Comparison of ENCODE assay signal across 10 mouse cellular contexts in the genomic region with DNA sequence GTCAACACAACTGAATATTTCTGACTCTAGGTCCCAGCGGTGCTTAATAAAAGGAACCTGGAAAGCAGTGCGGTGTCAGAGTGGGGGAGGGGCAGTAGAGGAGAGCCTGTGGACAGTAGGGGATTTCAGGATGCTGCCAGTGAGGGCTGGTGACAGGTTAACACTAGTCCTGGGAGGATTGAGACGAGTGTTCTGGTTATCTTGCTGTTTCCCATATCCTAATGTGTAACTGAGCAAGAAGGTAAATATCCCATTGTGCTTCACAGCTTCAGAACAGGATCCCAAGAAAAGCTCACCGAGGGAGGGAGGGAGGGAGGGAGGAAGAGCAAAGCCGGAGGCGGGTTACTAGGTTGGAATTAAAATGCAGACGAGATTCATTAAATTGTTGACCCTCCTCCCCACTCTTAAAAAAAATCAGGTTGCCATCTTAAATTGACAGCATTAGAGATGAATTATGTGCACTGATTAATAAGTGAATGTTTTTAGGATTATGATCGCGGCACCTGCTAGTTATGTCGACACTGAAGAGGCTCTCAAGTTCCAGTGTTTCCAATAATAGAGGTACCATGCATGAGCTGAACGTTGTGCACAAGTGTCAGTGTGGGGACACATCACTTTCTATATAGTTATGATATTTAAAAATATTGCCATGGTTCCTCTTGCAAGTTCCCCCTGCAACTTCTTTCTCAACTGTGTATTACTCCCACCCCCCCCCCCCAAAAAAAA.
DNase-seq lines count a peak whose midpoint lies in the region; ATAC-seq and TF ChIP-seq lines count a peak whose summit lies in the region.
"Had no signal": no experiment of that assay in that cellular context is flagged by ENCODE, and none has a peak within 500 bp of the region (broad histone marks: within the 10 kb centered on the region; RNA-seq: fewer than 3 reads in every experiment).

No protein-coding gene starts in this region.

- no peak for TF ChIP-seq CTCF in midbrain, postnatal 0 days (IDR thresholded peaks at IDR 0.05)
- no peak for TF ChIP-seq CTCF in cerebellum, adult 2 months (IDR thresholded peaks at IDR 0.05; ENCODE audit: borderline replicate concordance, insufficient read depth, low read depth, low read length)

- 27% methylated on average over 11 of the region's 11 CpGs for WGBS in heart, embryonic 16.5 days
- WGBS in embryonic facial prominence, embryonic 10.5 days: 26% methylated on average over 11 of the region's 11 CpGs
- 9% methylated on average over 11 of the region's 11 CpGs for WGBS in midbrain, postnatal 0 days
- 11% methylated on average over 11 of the region's 11 CpGs for WGBS in cerebellum, adult 2 months

- no peak for ATAC-seq in heart, embryonic 16.5 days (replicated peaks; ENCODE audit: extremely low read depth, insufficient read depth, low FRiP score)
- peak; percentile 76 for ATAC-seq in midbrain, postnatal 0 days (ENCODE audit: low FRiP score)
- ATAC-seq: activated CD4-positive, CD25-positive, alpha-beta regulatory T cell, adult 4 months had no signal

- peak overlapping the region; percentile 37 for H3K4me3 ChIP-seq in heart, embryonic 16.5 days (ENCODE audit: low read length)
- H3K4me3 ChIP-seq in embryonic facial prominence, embryonic 10.5 days: peak overlapping the region; percentile 25; the same call in 1 of the 2 replicates
- H3K4me3 ChIP-seq in midbrain, postnatal 0 days (ENCODE audit: low read depth, low read length): peak overlapping the region; percentile 22
- H3K4me3 ChIP-seq in cerebellum, adult 2 months (replicated peaks; ENCODE audit: insufficient read depth, low read depth, low read length): no peak overlapping the region
- H3K4me3 ChIP-seq: megakaryocyte, embryonic 14.5 days had no signal

- no peaks in the 10 kb centered on the region for H3K27me3 ChIP-seq in heart, embryonic 16.5 days (ENCODE audit: control insufficient read depth, insufficient read depth, low read length)
- H3K27me3 ChIP-seq in embryonic facial prominence, embryonic 10.5 days (replicated peaks; ENCODE audit: low read depth, poor library complexity, severe bottlenecking): no peaks in the 10 kb centered on the region
- no peaks in the 10 kb centered on the region for H3K27me3 ChIP-seq in midbrain, postnatal 0 days (ENCODE audit: insufficient read depth, low read length)
- no peaks in the 10 kb centered on the region for H3K27me3 ChIP-seq in cerebellum, adult 2 months (ENCODE audit: control insufficient read depth, insufficient read depth, low read length)
- H3K27me3 ChIP-seq: megakaryocyte, embryonic 14.5 days had no signal

- peak overlapping the region; percentile 48 for H3K4me2 ChIP-seq in heart, embryonic 16.5 days (ENCODE audit: low read depth, low read length)
- peak overlapping the region; percentile 48 for H3K4me2 ChIP-seq in midbrain, postnatal 0 days (ENCODE audit: low read depth, low read length, poor library complexity, severe bottlenecking)

- no peak overlapping the region for H3K9ac ChIP-seq in heart, embryonic 16.5 days (ENCODE audit: low read length)
- H3K9ac ChIP-seq in midbrain, postnatal 0 days (replicated peaks; ENCODE audit: low read length, poor library complexity, severe bottlenecking): 0 out of 2 replicates have a peak overlapping the region, but pooled peaks have one; percentile 39

- H3K27ac ChIP-seq in heart, embryonic 16.5 days (ENCODE audit: low read length): no peak overlapping the region
- no peak overlapping the region for H3K27ac ChIP-seq in embryonic facial prominence, embryonic 10.5 days (replicated peaks)
- peak overlapping the region; percentile 38; the same call in 1 of the 2 replicates for H3K27ac ChIP-seq in midbrain, postnatal 0 days (ENCODE audit: low read depth, low read length)
- H3K27ac ChIP-seq in cerebellum, adult 2 months (ENCODE audit: insufficient read depth, low read length): no peak overlapping the region

- TF ChIP-seq POLR2A in cerebellum, adult 2 months (IDR thresholded peaks at IDR 0.05; ENCODE audit: borderline replicate concordance, insufficient read depth, low read length): no peak

- DNase-seq in heart, adult 8-10 months (ENCODE audit: low spot score): no peak
- peak; percentile 10 for DNase-seq in embryonic facial prominence, embryonic 10.5 days (ENCODE audit: low spot score)
- DNase-seq in heart, postnatal 4 days: peak; percentile 15
- DNase-seq in midbrain, postnatal 0 days (ENCODE audit: low spot score): peak; percentile 44
- no peak for DNase-seq in spleen, postnatal 36 days (ENCODE audit: low spot score in 2 of 2)
- DNase-seq in cerebellum, adult 2 months: no peak
- DNase-seq: kidney, postnatal 14 days had no signal

- H3K4me1 ChIP-seq in heart, embryonic 16.5 days (ENCODE audit: control insufficient read depth, insufficient read depth, low read length): no peaks in the 10 kb centered on the region
- H3K4me1 ChIP-seq in embryonic facial prominence, embryonic 10.5 days: peaks cover 15% of the 10 kb centered on the region
- H3K4me1 ChIP-seq in midbrain, postnatal 0 days (ENCODE audit: insufficient read depth, low read length): peaks cover 5% of the 10 kb centered on the region; the same call in 1 of the 2 replicates
- H3K4me1 ChIP-seq in cerebellum, adult 2 months (ENCODE audit: control insufficient read depth, insufficient read depth, low read length): no peaks in the 10 kb centered on the region
- H3K4me1 ChIP-seq: megakaryocyte, embryonic 14.5 days had no signal

- H3K9me3 ChIP-seq in heart, embryonic 16.5 days (replicated peaks; ENCODE audit: control insufficient read depth, low read length): no peaks in the 10 kb centered on the region
- no peaks in the 10 kb centered on the region for H3K9me3 ChIP-seq in embryonic facial prominence, embryonic 10.5 days
- no peaks in the 10 kb centered on the region for H3K9me3 ChIP-seq in midbrain, postnatal 0 days (ENCODE audit: low read length)
- H3K9me3 ChIP-seq: megakaryocyte, embryonic 14.5 days had no signal

- no peaks in the 10 kb centered on the region for H3K36me3 ChIP-seq in heart, embryonic 16.5 days (ENCODE audit: control insufficient read depth, insufficient read depth)
- H3K36me3 ChIP-seq in embryonic facial prominence, embryonic 10.5 days (replicated peaks): no peaks in the 10 kb centered on the region
- H3K36me3 ChIP-seq in midbrain, postnatal 0 days (ENCODE audit: insufficient read depth, low read length): no peaks in the 10 kb centered on the region

Comparison
In these comparisons a context has a peak if more than half of its experiments do, and no peak if none do; other contexts are left out.
1. DNase-seq: peak in embryonic facial prominence, embryonic 10.5 days (single experiment), heart, postnatal 4 days (single experiment) and midbrain, postnatal 0 days (single experiment); none in heart, adult 8-10 months (single experiment), spleen, postnatal 36 days (0 of 2) and cerebellum, adult 2 months (0 of 2).